Mouse (Mus musculus): ENCODE data around the gene Rptor. TPM values are rescaled to one million over a fixed set of nuclear protein-coding genes. Genes with fewer than 3 reads are reported as not detected.

The Rptor gene
- polyA plus RNA-seq, 1 experiment from 2014 or later = 10.8 TPM

DNA sequence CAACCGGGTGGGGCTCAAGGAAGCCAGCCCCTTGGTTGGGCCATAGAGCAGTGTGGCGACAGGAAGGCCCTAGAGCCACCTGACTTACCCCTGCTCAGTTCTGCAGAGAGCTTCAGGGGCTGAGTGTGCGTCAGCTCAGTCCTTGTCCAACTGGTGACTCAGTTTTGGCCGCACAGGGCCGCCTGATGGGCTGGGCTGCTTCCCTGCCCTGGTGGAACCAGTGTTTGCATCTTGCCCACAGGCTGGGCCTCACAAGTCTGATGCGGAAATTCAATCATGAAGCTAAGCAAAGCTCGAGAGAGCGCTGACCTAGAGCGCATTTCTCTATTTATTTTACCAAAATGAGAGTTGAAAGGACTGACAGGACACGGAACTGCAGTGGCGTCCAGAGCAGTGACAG, 296.3 kb downstream of the Rptor start:
- H3K4me3 ChIP-seq (replicated peaks; ENCODE audit: low read depth, low read length) = no peak overlapping the region
- no peak overlapping the region for H3K27ac ChIP-seq (replicated peaks; ENCODE audit: low read depth, low read length)
- no peak overlapping the region for H3K9ac ChIP-seq (replicated peaks; ENCODE audit: low read length)
- ATAC-seq (ENCODE audit: low FRiP score, low TSS enrichment) (no peak), DNase-seq (no peak)
- H3K4me2 ChIP-seq (ENCODE audit: low read length) = no peak overlapping the region
- peaks cover 4% of the 10 kb centered on the region; the same call in 1 of the 2 replicates for H3K4me1 ChIP-seq (ENCODE audit: control insufficient read depth, insufficient read depth, low read length)
- WGBS = 82% methylated on average over 11 of the region's 11 CpGs
- no peaks in the 10 kb centered on the region for H3K9me3 ChIP-seq (ENCODE audit: control insufficient read depth, low read length)
- peaks cover 36% of the 10 kb centered on the region for H3K36me3 ChIP-seq (ENCODE audit: control insufficient read depth, insufficient read depth, low read length)
- no peaks in the 10 kb centered on the region for H3K27me3 ChIP-seq (ENCODE audit: control insufficient read depth, insufficient read depth, low read length)

DNA sequence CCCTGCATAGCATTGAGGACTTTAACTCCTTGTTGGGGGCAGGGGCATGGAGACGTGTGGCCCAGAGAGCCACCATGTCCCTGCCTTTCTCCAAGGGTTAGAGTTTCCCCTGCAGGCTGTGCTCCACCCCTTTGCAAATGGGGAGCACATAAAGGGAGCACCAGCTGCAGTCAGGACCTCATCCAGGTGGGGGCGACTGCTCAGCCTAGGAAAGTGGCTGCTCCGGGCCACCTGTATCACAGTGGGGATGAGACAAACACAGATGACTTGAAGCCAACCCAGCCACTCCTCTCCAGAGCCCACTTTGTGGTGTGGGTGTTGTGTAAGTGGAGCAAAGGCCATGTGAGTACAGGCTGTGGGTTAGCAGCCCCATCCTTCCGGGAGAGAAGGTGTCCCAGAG, 298.5 kb downstream of the Rptor start:
- Histone ChIP-seq H3K4me3 (replicated peaks; ENCODE audit: low read depth, low read length) (no peak overlapping the region), H3K4me2 (ENCODE audit: low read length) (no peak overlapping the region), H3K4me1 (ENCODE audit: control insufficient read depth, insufficient read depth, low read length) (peaks cover 4% of the 10 kb centered on the region; the same call in 1 of the 2 replicates), H3K36me3 (ENCODE audit: control insufficient read depth, insufficient read depth, low read length) (peaks cover 18% of the 10 kb centered on the region), H3K9me3 (ENCODE audit: control insufficient read depth, low read length) (no peaks in the 10 kb centered on the region), H3K27ac (replicated peaks; ENCODE audit: low read depth, low read length) (no peak overlapping the region), H3K27me3 (ENCODE audit: control insufficient read depth, insufficient read depth, low read length) (no peaks in the 10 kb centered on the region), H3K9ac (replicated peaks; ENCODE audit: low read length) (no peak overlapping the region)
- ATAC-seq (ENCODE audit: low FRiP score, low TSS enrichment) (no peak), DNase-seq (no peak)
- WGBS = 70% methylated on average over 4 of the region's 4 CpGs

DNA sequence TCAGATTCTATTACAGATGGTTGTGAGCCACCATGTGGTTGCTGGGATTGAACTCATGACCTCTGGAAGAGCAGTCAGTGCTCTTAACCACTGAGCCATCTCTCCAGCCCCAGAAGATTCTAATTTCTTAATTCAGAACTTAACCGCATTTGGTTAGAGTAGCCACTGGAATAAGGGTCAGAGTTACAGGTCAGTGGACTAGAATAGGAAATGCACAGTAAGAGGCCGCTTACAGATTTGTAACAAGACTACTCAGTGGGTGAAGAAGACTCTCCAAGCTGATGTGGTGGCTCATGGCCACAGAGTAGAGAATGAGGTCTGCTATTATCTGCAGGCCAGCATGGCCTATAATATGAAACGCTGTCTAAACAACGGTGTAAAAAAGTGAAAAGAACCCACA, 300.2 kb downstream of the Rptor start:
- H3K27me3 ChIP-seq (ENCODE audit: control insufficient read depth, insufficient read depth, low read length) = no peaks in the 10 kb centered on the region
- 76% methylated on average over 4 of the region's 4 CpGs for WGBS
- no peaks in the 10 kb centered on the region for H3K9me3 ChIP-seq (ENCODE audit: control insufficient read depth, low read length)
- ATAC-seq (ENCODE audit: low FRiP score, low TSS enrichment) = no peak
- H3K36me3 ChIP-seq (ENCODE audit: control insufficient read depth, insufficient read depth, low read length) = peaks cover 10% of the 10 kb centered on the region
- no peak for DNase-seq
- no peak overlapping the region for H3K27ac ChIP-seq (replicated peaks; ENCODE audit: low read depth, low read length)
- no peaks in the 10 kb centered on the region for H3K4me1 ChIP-seq (ENCODE audit: control insufficient read depth, insufficient read depth, low read length)
- no peak overlapping the region for H3K9ac ChIP-seq (replicated peaks; ENCODE audit: low read length)
- no peak overlapping the region for H3K4me3 ChIP-seq (replicated peaks; ENCODE audit: low read depth, low read length)
- no peak overlapping the region for H3K4me2 ChIP-seq (ENCODE audit: low read length)

DNA sequence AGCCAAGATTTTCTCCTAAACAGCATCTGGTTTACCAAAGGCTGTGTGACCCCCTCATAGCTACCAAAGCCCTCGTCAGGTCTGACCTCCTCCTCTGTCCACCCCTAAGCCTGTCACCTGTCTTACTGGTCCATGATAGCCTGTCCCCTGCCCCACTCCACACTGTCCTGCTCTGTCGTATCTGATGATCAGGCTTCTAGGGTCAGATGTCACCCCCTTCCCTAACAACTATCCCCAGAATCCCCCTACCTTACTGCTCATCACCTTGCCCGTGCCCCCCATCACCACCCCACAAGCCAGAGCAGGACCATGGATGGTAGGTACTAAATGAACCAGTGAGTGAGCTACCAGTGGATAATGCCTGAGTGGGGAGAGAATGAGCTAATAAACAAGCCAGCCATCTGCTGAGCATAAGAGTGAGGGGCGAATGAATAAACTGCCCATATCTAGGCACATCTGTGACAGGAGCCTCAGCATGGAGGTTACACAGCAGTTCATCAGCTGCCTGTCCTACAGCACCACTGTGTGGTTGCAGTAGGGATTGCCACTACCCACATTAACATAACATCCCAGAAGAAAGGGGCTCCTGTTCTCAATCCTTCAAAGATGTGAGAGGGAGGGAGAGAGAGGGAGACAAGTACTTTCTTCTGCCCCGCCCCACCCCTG, 302.0 kb downstream of the Rptor start:
- ATAC-seq (ENCODE audit: low FRiP score, low TSS enrichment) (peak; percentile 66), DNase-seq (peak; percentile 88)
- H3K9ac ChIP-seq (replicated peaks; ENCODE audit: low read length) = no peak overlapping the region
- H3K27me3 ChIP-seq (ENCODE audit: control insufficient read depth, insufficient read depth, low read length) = no peaks in the 10 kb centered on the region
- H3K4me1 ChIP-seq (ENCODE audit: control insufficient read depth, insufficient read depth, low read length) = 0 out of 2 replicates have a peak, but pooled peaks cover 2% of the 10 kb centered on the region
- H3K4me2 ChIP-seq (ENCODE audit: low read length) = no peak overlapping the region
- 33% methylated on average over 5 of the region's 5 CpGs for WGBS
- H3K36me3 ChIP-seq (ENCODE audit: control insufficient read depth, insufficient read depth, low read length) = no peaks in the 10 kb centered on the region
- H3K4me3 ChIP-seq (replicated peaks; ENCODE audit: low read depth, low read length) = no peak overlapping the region
- H3K9me3 ChIP-seq (ENCODE audit: control insufficient read depth, low read length) = no peaks in the 10 kb centered on the region
- H3K27ac ChIP-seq (replicated peaks; ENCODE audit: low read depth, low read length) = no peak overlapping the region

DNA sequence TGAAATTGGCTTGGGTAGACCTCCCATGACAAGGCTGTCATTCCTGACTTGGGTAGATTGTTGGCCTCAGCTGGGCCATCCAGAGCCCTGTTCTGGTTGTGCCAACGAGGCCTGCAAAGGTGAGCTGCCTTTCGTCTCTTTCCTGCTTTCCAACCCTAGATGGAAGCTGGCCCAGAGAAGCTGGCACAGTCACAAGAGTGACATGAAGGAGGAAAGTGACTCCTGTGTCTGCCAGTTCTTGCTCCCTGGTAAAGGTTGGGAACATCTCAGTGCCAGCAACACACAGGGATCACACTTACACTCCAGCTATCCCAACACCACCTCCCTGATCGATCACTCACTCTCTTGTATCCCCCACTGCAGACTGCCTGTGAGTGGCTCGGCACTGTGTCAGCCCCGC, 303.1 kb downstream of the Rptor start:
- H3K9ac ChIP-seq (replicated peaks; ENCODE audit: low read length) = no peak overlapping the region
- no peaks in the 10 kb centered on the region for H3K27me3 ChIP-seq (ENCODE audit: control insufficient read depth, insufficient read depth, low read length)
- H3K27ac ChIP-seq (replicated peaks; ENCODE audit: low read depth, low read length) = no peak overlapping the region
- 88% methylated on average over 5 of the region's 5 CpGs for WGBS
- H3K36me3 ChIP-seq (ENCODE audit: control insufficient read depth, insufficient read depth, low read length) = no peaks in the 10 kb centered on the region
- ATAC-seq (ENCODE audit: low FRiP score, low TSS enrichment) (no peak), DNase-seq (no peak)
- no peak overlapping the region for H3K4me2 ChIP-seq (ENCODE audit: low read length)
- H3K4me1 ChIP-seq (ENCODE audit: control insufficient read depth, insufficient read depth, low read length) = 0 out of 2 replicates have a peak, but pooled peaks cover 4% of the 10 kb centered on the region
- H3K9me3 ChIP-seq (ENCODE audit: control insufficient read depth, low read length) = no peaks in the 10 kb centered on the region
- no peak overlapping the region for H3K4me3 ChIP-seq (replicated peaks; ENCODE audit: low read depth, low read length)

DNA sequence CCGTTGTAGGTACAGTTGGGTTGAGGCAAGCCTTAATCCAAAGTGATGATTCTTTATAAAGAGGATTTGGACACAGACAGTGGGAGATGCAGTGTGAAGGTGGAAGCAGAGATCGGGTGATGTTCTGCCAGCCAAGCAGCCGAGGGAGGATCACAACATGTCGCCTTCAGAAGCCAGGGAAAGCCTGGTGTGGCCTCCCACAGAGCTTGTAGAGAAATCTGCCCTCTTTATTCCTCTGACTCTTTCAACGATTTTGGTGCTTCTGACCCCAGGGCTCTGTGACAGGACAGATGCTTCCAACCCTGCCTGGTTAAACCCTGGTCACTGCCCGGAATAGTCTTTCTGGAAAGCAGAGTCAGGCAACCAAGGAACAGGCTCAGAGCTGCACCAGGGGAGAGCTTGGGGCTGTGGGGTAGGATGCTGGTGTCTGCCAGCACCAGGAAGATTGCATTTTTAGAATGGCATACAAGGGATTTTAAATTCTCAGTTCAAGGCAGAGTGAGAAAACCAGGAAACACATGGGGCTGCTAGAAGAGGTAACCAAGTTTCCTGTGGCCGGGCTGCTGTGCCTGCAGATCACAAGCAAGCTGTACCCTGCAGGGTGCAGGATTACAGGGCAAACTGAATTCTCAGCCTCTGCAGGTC, 304.4 kb downstream of the Rptor start:
- Histone ChIP-seq H3K4me1 (ENCODE audit: control insufficient read depth, insufficient read depth, low read length) (0 out of 2 replicates have a peak, but pooled peaks cover 4% of the 10 kb centered on the region), H3K36me3 (ENCODE audit: control insufficient read depth, insufficient read depth, low read length) (no peaks in the 10 kb centered on the region), H3K9ac (replicated peaks; ENCODE audit: low read length) (no peak overlapping the region), H3K9me3 (ENCODE audit: control insufficient read depth, low read length) (no peaks in the 10 kb centered on the region), H3K4me2 (ENCODE audit: low read length) (no peak overlapping the region), H3K4me3 (replicated peaks; ENCODE audit: low read depth, low read length) (no peak overlapping the region), H3K27ac (replicated peaks; ENCODE audit: low read depth, low read length) (no peak overlapping the region), H3K27me3 (ENCODE audit: control insufficient read depth, insufficient read depth, low read length) (no peaks in the 10 kb centered on the region)
- DNase-seq = no peak
- WGBS = 24% methylated on average over 7 of the region's 7 CpGs
- no peak for ATAC-seq (ENCODE audit: low FRiP score, low TSS enrichment)

DNA sequence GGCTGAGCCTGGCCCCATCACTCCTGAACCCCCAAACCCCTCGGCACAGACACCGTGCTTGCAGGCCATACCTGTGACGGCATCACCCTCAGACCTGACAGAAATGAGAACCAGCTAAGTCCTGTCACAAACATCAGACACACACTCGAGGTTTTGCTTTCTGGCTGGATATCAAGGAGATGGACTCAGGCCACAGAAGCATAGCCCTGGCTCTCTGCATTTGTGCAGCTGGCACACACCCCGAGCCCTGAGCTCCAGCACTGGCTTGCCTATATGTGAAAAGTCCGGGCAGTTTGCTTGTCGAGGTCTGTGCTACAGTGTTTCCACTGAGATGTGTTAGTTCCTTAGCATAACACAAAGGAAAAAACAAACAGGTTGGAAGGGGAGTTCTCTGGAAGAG, 305.0 kb downstream of the Rptor start:
- no peaks in the 10 kb centered on the region for H3K36me3 ChIP-seq (ENCODE audit: control insufficient read depth, insufficient read depth, low read length)
- H3K27me3 ChIP-seq (ENCODE audit: control insufficient read depth, insufficient read depth, low read length) = no peaks in the 10 kb centered on the region
- no peak for ATAC-seq (ENCODE audit: low FRiP score, low TSS enrichment)
- H3K4me3 ChIP-seq (replicated peaks; ENCODE audit: low read depth, low read length) = no peak overlapping the region
- no peak for DNase-seq
- H3K9ac ChIP-seq (replicated peaks; ENCODE audit: low read length) = no peak overlapping the region; the same call in 1 of the 2 replicates
- no peak overlapping the region for H3K4me2 ChIP-seq (ENCODE audit: low read length)
- H3K27ac ChIP-seq (replicated peaks; ENCODE audit: low read depth, low read length) = no peak overlapping the region
- 37% methylated on average over 7 of the region's 7 CpGs for WGBS
- H3K9me3 ChIP-seq (ENCODE audit: control insufficient read depth, low read length) = no peaks in the 10 kb centered on the region
- H3K4me1 ChIP-seq (ENCODE audit: control insufficient read depth, insufficient read depth, low read length) = peaks cover 6% of the 10 kb centered on the region; the same call in 1 of the 2 replicates

DNA sequence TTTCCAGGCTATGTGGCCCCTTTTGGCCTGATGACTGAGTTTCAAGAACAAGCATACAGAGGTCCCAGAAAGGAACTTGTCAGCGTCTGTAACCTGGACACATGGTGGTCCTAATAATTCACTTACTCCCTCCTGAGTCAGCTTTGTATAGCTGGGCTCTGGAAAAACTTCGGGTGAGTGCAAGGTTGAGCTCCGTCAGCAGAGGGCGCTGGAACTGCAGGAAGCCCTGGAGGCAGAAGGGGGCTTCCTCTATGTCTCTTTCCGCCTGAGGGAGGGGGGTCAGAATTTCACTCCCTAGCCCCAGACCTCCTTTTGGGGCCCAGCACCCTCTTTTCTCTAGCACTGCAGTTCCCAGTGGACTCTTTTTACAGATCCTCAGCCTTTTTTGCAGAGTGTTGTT, 306.7 kb downstream of the Rptor start:
- Histone ChIP-seq H3K9ac (replicated peaks; ENCODE audit: low read length) (no peak overlapping the region), H3K27ac (replicated peaks; ENCODE audit: low read depth, low read length) (no peak overlapping the region), H3K36me3 (ENCODE audit: control insufficient read depth, insufficient read depth, low read length) (no peaks in the 10 kb centered on the region), H3K27me3 (ENCODE audit: control insufficient read depth, insufficient read depth, low read length) (no peaks in the 10 kb centered on the region), H3K4me2 (ENCODE audit: low read length) (no peak overlapping the region), H3K4me3 (replicated peaks; ENCODE audit: low read depth, low read length) (no peak overlapping the region), H3K9me3 (ENCODE audit: control insufficient read depth, low read length) (no peaks in the 10 kb centered on the region), H3K4me1 (ENCODE audit: control insufficient read depth, insufficient read depth, low read length) (peaks cover 16% of the 10 kb centered on the region)
- no peak for ATAC-seq (ENCODE audit: low FRiP score, low TSS enrichment)
- WGBS = 3% methylated on average over 5 of the region's 5 CpGs
- peak; percentile 78 for DNase-seq

DNA sequence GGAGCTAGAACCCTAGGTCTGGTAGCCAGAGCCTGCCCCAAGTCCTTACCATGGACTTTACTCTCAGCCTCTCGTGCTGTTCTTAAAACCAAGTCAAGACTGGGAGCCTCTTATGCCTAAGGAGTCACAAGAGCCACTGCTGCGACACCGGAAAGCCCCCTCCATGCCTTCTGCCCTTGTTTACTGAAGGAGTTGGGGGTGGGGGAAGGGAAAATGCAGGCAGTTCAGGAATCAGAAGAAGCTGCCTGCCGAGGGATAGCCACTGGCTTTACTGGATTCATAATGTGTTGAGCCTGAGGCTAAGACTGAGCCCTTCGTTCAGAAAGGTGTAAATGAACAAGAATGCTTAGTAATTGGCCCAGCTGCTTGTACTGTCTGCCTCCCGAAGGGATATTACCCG, 310.1 kb downstream of the Rptor start:
- peak overlapping the region; percentile 99 for H3K4me2 ChIP-seq (ENCODE audit: low read length)
- peaks cover 27% of the 10 kb centered on the region for H3K4me1 ChIP-seq (ENCODE audit: control insufficient read depth, insufficient read depth, low read length)
- ATAC-seq (ENCODE audit: low FRiP score, low TSS enrichment) (no peak), DNase-seq (peak; percentile 59)
- 7% methylated on average over 7 of the region's 7 CpGs for WGBS
- H3K27me3 ChIP-seq (ENCODE audit: control insufficient read depth, insufficient read depth, low read length) = no peaks in the 10 kb centered on the region
- peak overlapping the region; percentile 91 for H3K9ac ChIP-seq (replicated peaks; ENCODE audit: low read length)
- H3K27ac ChIP-seq (replicated peaks; ENCODE audit: low read depth, low read length) = peak overlapping the region; percentile 78; the same call in 1 of the 2 replicates
- peak overlapping the region; percentile 93 for H3K4me3 ChIP-seq (replicated peaks; ENCODE audit: low read depth, low read length)
- H3K9me3 ChIP-seq (ENCODE audit: control insufficient read depth, low read length) = no peaks in the 10 kb centered on the region
- peaks cover 22% of the 10 kb centered on the region for H3K36me3 ChIP-seq (ENCODE audit: control insufficient read depth, insufficient read depth, low read length)

Measured in midbrain, embryonic 14.5 days (tissue).